Mouse (Mus musculus) adrenal gland, postnatal 14 days (tissue): ENCODE measurements around the gene Phactr1. TPM values are rescaled to one million over a fixed set of nuclear protein-coding genes. Genes with fewer than 3 reads are reported as not detected.
A peak's percentile ranks its signal among the peaks of the same experiment; 100 is the strongest.

ENCODE experiments used
- DNase-seq: peaks from one replicate; pipeline ENCODE4 v3.0.0; 2021; ENCODE audit warnings: mixed read lengths
- total RNA-seq: library from RNA; stranded (reverse); gene quantifications from 2 replicates; pipeline ENCODE4 v1.2.3, GENCODE M21; 2021

The Phactr1 gene
- total RNA-seq, 1 experiment from 2014 or later: 9.5 TPM

GRCm38 (mm10) chr13:42976967-42977366 is 296.5 kb downstream of the Phactr1 start:
- no peak for DNase-seq

GRCm38 (mm10) chr13:42980581-42980980 is 300.2 kb downstream of the Phactr1 start:
- no peak for DNase-seq

- DNase-seq: no peak
These were observed 302.2 kb downstream of the Phactr1 start for GRCm38 (mm10) chr13:42982646-42983045.

- no peak for DNase-seq
These were observed 305.4 kb downstream of the Phactr1 start for GRCm38 (mm10) chr13:42985806-42986205.

GRCm38 (mm10) chr13:42987931-42988579 is 307.6 kb downstream of the Phactr1 start:
- peak; percentile 72 for DNase-seq

GRCm38 (mm10) chr13:42989481-42989880 is 309.1 kb downstream of the Phactr1 start:
- DNase-seq: no peak

GRCm38 (mm10) chr13:42990051-42990450 is 309.6 kb downstream of the Phactr1 start:
- DNase-seq: no peak

- DNase-seq: no peak
These were observed 310.2 kb downstream of the Phactr1 start for GRCm38 (mm10) chr13:42990493-42991111.

- no peak for DNase-seq
These were observed 310.7 kb downstream of the Phactr1 start for GRCm38 (mm10) chr13:42991164-42991563.

- DNase-seq: no peak
These were observed 311.9 kb downstream of the Phactr1 start for GRCm38 (mm10) chr13:42992306-42992705.

- no peak for DNase-seq
These were observed 313.9 kb downstream of the Phactr1 start for GRCm38 (mm10) chr13:42994276-42994675.

- DNase-seq: no peak
These were observed 315.8 kb downstream of the Phactr1 start for GRCm38 (mm10) chr13:42996188-42996587.

GRCm38 (mm10) chr13:42999287-42999686 is 318.9 kb downstream of the Phactr1 start:
- DNase-seq: no peak

- DNase-seq: peak; percentile 7
These were observed 324.7 kb downstream of the Phactr1 start for GRCm38 (mm10) chr13:43005131-43005579.

- no peak for DNase-seq
These were observed 328.0 kb downstream of the Phactr1 start for GRCm38 (mm10) chr13:43008466-43008865.

- DNase-seq: no peak
These were observed 329.2 kb downstream of the Phactr1 start for GRCm38 (mm10) chr13:43009596-43009995.

GRCm38 (mm10) chr13:43011516-43011915 is 331.1 kb downstream of the Phactr1 start:
- no peak for DNase-seq

- DNase-seq: no peak
These were observed 333.6 kb downstream of the Phactr1 start for GRCm38 (mm10) chr13:43013984-43014383.

GRCm38 (mm10) chr13:43015768-43016167 is 335.3 kb downstream of the Phactr1 start:
- DNase-seq: no peak

- DNase-seq: no peak
These were observed 338.4 kb downstream of the Phactr1 start for GRCm38 (mm10) chr13:43018863-43019262.

- no peak for DNase-seq
These were observed 340.6 kb downstream of the Phactr1 start for GRCm38 (mm10) chr13:43021031-43021430.

- no peak for DNase-seq
These were observed 342.6 kb downstream of the Phactr1 start for GRCm38 (mm10) chr13:43023005-43023404.

- no peak for DNase-seq
These were observed 347.1 kb downstream of the Phactr1 start for GRCm38 (mm10) chr13:43027568-43027967.

- DNase-seq: no peak
These were observed 349.8 kb downstream of the Phactr1 start for GRCm38 (mm10) chr13:43030222-43030621.
